In the genomic region with DNA sequence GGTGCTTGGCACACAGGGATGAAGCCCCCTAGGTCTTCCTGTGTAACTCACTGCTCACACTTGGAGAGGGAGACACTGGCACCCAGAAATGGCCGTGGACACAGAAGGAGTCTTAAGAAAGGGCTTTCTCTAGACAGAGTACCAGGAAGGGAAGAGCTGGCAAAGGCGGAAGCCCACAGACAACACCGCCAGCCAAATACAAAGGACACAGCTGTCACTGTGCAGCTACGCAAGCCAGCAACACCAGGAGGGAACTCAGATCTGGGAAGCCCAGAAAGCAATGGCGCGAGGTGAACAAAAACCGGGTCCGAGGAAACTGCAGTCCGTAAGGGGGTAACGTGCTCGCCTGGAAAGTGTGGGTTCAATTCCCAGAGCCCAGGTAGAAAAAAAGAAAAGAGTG, we compare ENCODE assay signal across 18 mouse cellular contexts. TPM values are rescaled to one million over a fixed set of nuclear protein-coding genes. Genes with fewer than 3 reads are reported as not detected.
DNase-seq lines count a peak whose midpoint lies in the region; ATAC-seq and TF ChIP-seq lines count a peak whose summit lies in the region.
"Had no signal": no experiment of that assay in that cellular context is flagged by ENCODE, and none has a peak within 500 bp of the region (broad histone marks: within the 10 kb centered on the region; RNA-seq: fewer than 3 reads in every experiment).

No protein-coding gene starts in this region.

- TF ChIP-seq POLR2A in lung, adult 2 months (IDR thresholded peaks at IDR 0.05; ENCODE audit: borderline replicate concordance, extremely low read depth, low read depth, low read length), result no peak
- TF ChIP-seq POLR2A in cortical plate, adult 2 months (IDR thresholded peaks at IDR 0.05; ENCODE audit: extremely low read depth, insufficient read depth, low read length), result no peak

- 55% methylated on average over 11 of the region's 11 CpGs for whole genome bisulfite sequencing in hindbrain, embryonic 14.5 days
- 75% methylated on average over 11 of the region's 11 CpGs for WGBS in hindbrain, embryonic 12.5 days
- 57% methylated on average over 11 of the region's 11 CpGs for WGBS in lung, adult 2 months
- 51% methylated on average over 11 of the region's 11 CpGs for WGBS in forebrain, embryonic 16.5 days

- H3K4me3 ChIP-seq in hindbrain, embryonic 14.5 days (replicated peaks; ENCODE audit: low read length), result no peak overlapping the region
- H3K4me3 ChIP-seq in hindbrain, embryonic 12.5 days, result no peak overlapping the region
- peak overlapping the region; percentile 13 for H3K4me3 ChIP-seq in lung, adult 2 months (replicated peaks; ENCODE audit: extremely low read depth, low read depth, low read length)
- 0 out of 2 replicates have a peak overlapping the region, but pooled peaks have one; percentile 4 for H3K4me3 ChIP-seq in cortical plate, adult 2 months (ENCODE audit: insufficient read depth, low read length)
- no peak overlapping the region for H3K4me3 ChIP-seq in forebrain, embryonic 16.5 days (replicated peaks; ENCODE audit: low read length)
- H3K4me3 ChIP-seq: embryonic facial prominence, embryonic 15.5 days had no signal

- H3K27ac ChIP-seq in hindbrain, embryonic 14.5 days, result peak overlapping the region; percentile 16; the same call in 1 of the 2 replicates
- H3K27ac ChIP-seq in hindbrain, embryonic 12.5 days, result no peak overlapping the region
- H3K27ac ChIP-seq in cortical plate, adult 2 months (ENCODE audit: insufficient read depth, low read length), result no peak overlapping the region
- 0 out of 2 replicates have a peak overlapping the region, but pooled peaks have one; percentile 4 for H3K27ac ChIP-seq in forebrain, embryonic 16.5 days (ENCODE audit: low read length)
- H3K27ac ChIP-seq: embryonic facial prominence, embryonic 15.5 days; kidney, postnatal 0 days; macrophage had no signal

- H3K27me3 ChIP-seq in hindbrain, embryonic 14.5 days (ENCODE audit: control insufficient read depth, insufficient read depth, low read length), result no peaks in the 10 kb centered on the region
- H3K27me3 ChIP-seq in hindbrain, embryonic 12.5 days, result no peaks in the 10 kb centered on the region
- no peaks in the 10 kb centered on the region for H3K27me3 ChIP-seq in forebrain, embryonic 16.5 days (replicated peaks; ENCODE audit: control insufficient read depth, insufficient read depth, low read length)
- H3K27me3 ChIP-seq: embryonic facial prominence, embryonic 15.5 days had no signal

- DNase-seq in hindbrain, embryonic 14.5 days (ENCODE audit: low spot score), result no peak
- no peak for DNase-seq in lung, adult 2 months
- DNase-seq in lung, postnatal 36 days, result no peak
- no peak for DNase-seq in retina, postnatal 1 day
- DNase-seq: adrenal gland, adult 2 months; gastrocnemius, postnatal 25 days; heart, postnatal 10 days; right cerebral cortex, postnatal 14 days; thymus, postnatal 25 days had no signal

- no peaks in the 10 kb centered on the region for H3K36me3 ChIP-seq in hindbrain, embryonic 14.5 days (replicated peaks; ENCODE audit: control insufficient read depth, insufficient read depth)
- H3K36me3 ChIP-seq in hindbrain, embryonic 12.5 days, result no peaks in the 10 kb centered on the region
- no peaks in the 10 kb centered on the region for H3K36me3 ChIP-seq in forebrain, embryonic 16.5 days (ENCODE audit: control insufficient read depth, insufficient read depth)
- H3K36me3 ChIP-seq: embryonic facial prominence, embryonic 15.5 days had no signal

- no peak for TF ChIP-seq CTCF in lung, adult 2 months (IDR thresholded peaks at IDR 0.05; ENCODE audit: insufficient read depth, low read length)
- TF ChIP-seq CTCF in cortical plate, adult 2 months (IDR thresholded peaks at IDR 0.05; ENCODE audit: extremely low read depth, insufficient read depth, low read length), result no peak

- no peaks in the 10 kb centered on the region for H3K9me3 ChIP-seq in hindbrain, embryonic 14.5 days (ENCODE audit: control insufficient read depth, low read length)
- no peaks in the 10 kb centered on the region for H3K9me3 ChIP-seq in hindbrain, embryonic 12.5 days (replicated peaks)
- H3K9me3 ChIP-seq in forebrain, embryonic 16.5 days (ENCODE audit: control insufficient read depth, low read length), result no peaks in the 10 kb centered on the region
- H3K9me3 ChIP-seq: embryonic facial prominence, embryonic 15.5 days had no signal

- no peak overlapping the region for H3K4me2 ChIP-seq in hindbrain, embryonic 14.5 days (replicated peaks)
- H3K4me2 ChIP-seq in hindbrain, embryonic 12.5 days (replicated peaks), result no peak overlapping the region
- H3K4me2 ChIP-seq in forebrain, embryonic 16.5 days (ENCODE audit: low read length), result no peak overlapping the region
- H3K4me2 ChIP-seq: embryonic facial prominence, embryonic 15.5 days; liver, embryonic 11.5 days had no signal

- 0 out of 2 replicates have a peak, but pooled peaks have one; percentile 62 for ATAC-seq in hindbrain, embryonic 14.5 days (ENCODE audit: low FRiP score)
- no peak for ATAC-seq in hindbrain, embryonic 12.5 days (ENCODE audit: low FRiP score)
- peak; percentile 76; the same call in 1 of the 2 replicates for ATAC-seq in forebrain, embryonic 16.5 days
- ATAC-seq: CD4-positive, CD25-positive, alpha-beta regulatory T cell, adult 4 months had no signal

- no peak overlapping the region for H3K9ac ChIP-seq in hindbrain, embryonic 14.5 days
- no peak overlapping the region for H3K9ac ChIP-seq in hindbrain, embryonic 12.5 days
- H3K9ac ChIP-seq in forebrain, embryonic 16.5 days (replicated peaks; ENCODE audit: low read depth, low read length), result no peak overlapping the region
- H3K9ac ChIP-seq: embryonic facial prominence, embryonic 15.5 days had no signal

- no peaks in the 10 kb centered on the region; the same call in none of the 2 replicates for H3K4me1 ChIP-seq in hindbrain, embryonic 14.5 days (replicated peaks; ENCODE audit: control insufficient read depth, insufficient read depth, low read length)
- H3K4me1 ChIP-seq in hindbrain, embryonic 12.5 days, result no peaks in the 10 kb centered on the region
- H3K4me1 ChIP-seq in lung, adult 2 months (ENCODE audit: control insufficient read depth, insufficient read depth, low read length), result no peaks in the 10 kb centered on the region
- H3K4me1 ChIP-seq in cortical plate, adult 2 months (ENCODE audit: control insufficient read depth, insufficient read depth, low read length), result peaks cover 2% of the 10 kb centered on the region
- H3K4me1 ChIP-seq in forebrain, embryonic 16.5 days (replicated peaks; ENCODE audit: control insufficient read depth, insufficient read depth, low read length), result peaks cover 9% of the 10 kb centered on the region
- H3K4me1 ChIP-seq: embryonic facial prominence, embryonic 15.5 days had no signal

RNA-seq across cellular contexts. Expression of a gene that starts 11.5 kb away (rescaled TPM):
- 2.4 and 2.6 TPM in 2 replicates for polyA plus RNA-seq in hindbrain, embryonic 14.5 days (2014; fragmentation: Nextera tagmentation; extraction: Ambion mirVana)
- 4.4 and 4.6 TPM in 2 replicates for polyA plus RNA-seq in hindbrain, embryonic 12.5 days (2016; fragmentation: Nextera tagmentation; extraction: Ambion mirVana)
- polyA plus RNA-seq in lung, adult 2 months (2012; rRNA removed), result 0.71 and 1.4 TPM in 2 replicates
- 2.3 and 3.0 TPM in 2 replicates for polyA plus RNA-seq in cortical plate, adult 2 months (2012; rRNA removed)
- 3.0 and 6.3 TPM in 2 replicates for polyA plus RNA-seq in forebrain, embryonic 16.5 days (2015; fragmentation: Nextera tagmentation; extraction: Ambion mirVana)

RNA-seq across cellular contexts. Expression of a gene that starts 11.5 kb away (rescaled TPM):
- 6.0 and 6.6 TPM in 2 replicates for polyA plus RNA-seq in hindbrain, embryonic 14.5 days (2014; fragmentation: Nextera tagmentation; extraction: Ambion mirVana)
- polyA plus RNA-seq in hindbrain, embryonic 12.5 days (2016; fragmentation: Nextera tagmentation; extraction: Ambion mirVana), result 11.0 and 11.2 TPM in 2 replicates
- polyA plus RNA-seq in lung, adult 2 months (2012; rRNA removed), result 10.8 and 15.2 TPM in 2 replicates
- polyA plus RNA-seq in cortical plate, adult 2 months (2012; rRNA removed), result 18.9 and 19.2 TPM in 2 replicates
- 8.8 and 10.2 TPM in 2 replicates for polyA plus RNA-seq in forebrain, embryonic 16.5 days (2015; fragmentation: Nextera tagmentation; extraction: Ambion mirVana)

RNA-seq across cellular contexts. Expression of a gene that starts 14.4 kb away (rescaled TPM):
- polyA plus RNA-seq in hindbrain, embryonic 14.5 days (2014; fragmentation: Nextera tagmentation; extraction: Ambion mirVana), result 23.0 and 27.9 TPM in 2 replicates
- 7.8 and 10.2 TPM in 2 replicates for polyA plus RNA-seq in hindbrain, embryonic 12.5 days (2016; fragmentation: Nextera tagmentation; extraction: Ambion mirVana)
- polyA plus RNA-seq in lung, adult 2 months (2012; rRNA removed), result 3.0 and 4.2 TPM in 2 replicates
- 21.6 and 22.4 TPM in 2 replicates for polyA plus RNA-seq in cortical plate, adult 2 months (2012; rRNA removed)
- polyA plus RNA-seq in forebrain, embryonic 16.5 days (2015; fragmentation: Nextera tagmentation; extraction: Ambion mirVana), result 17.3 and 17.6 TPM in 2 replicates
- polyA plus RNA-seq: CD4-positive, CD25-positive, alpha-beta regulatory T cell, adult 4 months; macrophage had no signal

RNA-seq across cellular contexts. Expression of a gene that starts 48.1 kb away (rescaled TPM):
- polyA plus RNA-seq in hindbrain, embryonic 14.5 days (2014; fragmentation: Nextera tagmentation; extraction: Ambion mirVana), result 0.18 TPM in 1 of 2 replicates, not detected in the other
- polyA plus RNA-seq in hindbrain, embryonic 12.5 days (2016; fragmentation: Nextera tagmentation; extraction: Ambion mirVana), result 0.14 TPM in 1 of 2 replicates, not detected in the other
- not detected in 2 replicates for polyA plus RNA-seq in lung, adult 2 months (2012; rRNA removed)
- 0.06 and 0.13 TPM in 2 replicates for polyA plus RNA-seq in cortical plate, adult 2 months (2012; rRNA removed)
- 2.3 and 3.7 TPM in 2 replicates for polyA plus RNA-seq in forebrain, embryonic 16.5 days (2015; fragmentation: Nextera tagmentation; extraction: Ambion mirVana)
- polyA plus RNA-seq: adrenal gland, adult 2 months; CD4-positive, CD25-positive, alpha-beta regulatory T cell, adult 4 months; intestine, embryonic 14.5 days; liver, embryonic 11.5 days; macrophage had no signal

Comparison
In these comparisons a context has a peak if more than half of its experiments do, and no peak if none do; other contexts are left out.
1. H3K27ac ChIP-seq: peak in hindbrain, embryonic 14.5 days (single experiment) and forebrain, embryonic 16.5 days (single experiment); none in hindbrain, embryonic 12.5 days (single experiment) and cortical plate, adult 2 months (single experiment).
2. H3K4me3 ChIP-seq: peak in lung, adult 2 months (single experiment) and cortical plate, adult 2 months (single experiment); none in hindbrain, embryonic 14.5 days (single experiment), hindbrain, embryonic 12.5 days (single experiment) and forebrain, embryonic 16.5 days (single experiment).